Mouse (Mus musculus) hindbrain, embryonic 12.5 days (tissue): Measurements from ENCODE around the gene Klk1b9. TPM values are rescaled to one million over a fixed set of nuclear protein-coding genes. Genes with fewer than 3 reads are reported as not detected.
"Not testable (repeated sequence)": the region's sequence is repeated elsewhere in the genome, so short reads cannot be mapped to it uniquely, and the experiment has no call there.

Experiments
- ATAC-seq: fragments of 200-750 bp; cut with Nextera tagmentation; 2 replicates; pipeline ENCODE4 v1.8.0; 2017; ENCODE audit warnings: moderate TSS enrichment; ENCODE audit not compliant: low FRiP score
- H3K27ac ChIP-seq: fragments of 300-500 bp; sonication (generic); 2 replicates; pipeline ENCODE4 v1.5.1; 2016; ENCODE audit warnings: mild to moderate bottlenecking
- H3K27me3 ChIP-seq: fragments of 300-500 bp; sonication (generic); 2 replicates; pipeline ENCODE4 v1.6.1; 2016; ENCODE audit warnings: mild to moderate bottlenecking
- H3K36me3 ChIP-seq: fragments of 300-500 bp; sonication (generic); 2 replicates; pipeline ENCODE4 v1.6.1; 2016; ENCODE audit warnings: mild to moderate bottlenecking
- H3K4me1 ChIP-seq: fragments of 300-500 bp; sonication (generic); 2 replicates; pipeline ENCODE4 v1.6.1; 2016
- H3K4me2 ChIP-seq: fragments of 300-500 bp; sonication (generic); replicated peaks from 2 replicates; pipeline ENCODE4 v1.6.1; 2016; ENCODE audit warnings: mild to moderate bottlenecking
- H3K4me3 ChIP-seq: fragments of 300-500 bp; sonication (generic); 2 replicates; pipeline ENCODE4 v1.5.1; 2016; ENCODE audit warnings: mild to moderate bottlenecking
- H3K9ac ChIP-seq: fragments of 300-500 bp; sonication (generic); 2 replicates; pipeline ENCODE4 v1.6.1; 2016; ENCODE audit warnings: mild to moderate bottlenecking, moderate library complexity
- H3K9me3 ChIP-seq: fragments of 300-500 bp; sonication (generic); replicated peaks from 2 replicates; pipeline ENCODE4 v1.6.1; 2016; ENCODE audit warnings: mild to moderate bottlenecking
- WGBS: fragments of 180-500 bp; shearing (Covaris S2); methylation state at CpG from one replicate; pipeline ENCODE4 v1.1.7; 2016; 5-methylcytosine and 5-hydroxymethylcytosine counted together
- polyA plus RNA-seq: library from polyadenylated mRNA; unstranded; fragments of >200 nt; fragmentation: Nextera tagmentation; extraction: Ambion mirVana; gene quantifications from 2 replicates; pipeline ENCODE4 v1.2.1, GENCODE M21; 2016

Klk1b9 gene
- not detected in 2 replicates for polyA plus RNA-seq

DNA sequence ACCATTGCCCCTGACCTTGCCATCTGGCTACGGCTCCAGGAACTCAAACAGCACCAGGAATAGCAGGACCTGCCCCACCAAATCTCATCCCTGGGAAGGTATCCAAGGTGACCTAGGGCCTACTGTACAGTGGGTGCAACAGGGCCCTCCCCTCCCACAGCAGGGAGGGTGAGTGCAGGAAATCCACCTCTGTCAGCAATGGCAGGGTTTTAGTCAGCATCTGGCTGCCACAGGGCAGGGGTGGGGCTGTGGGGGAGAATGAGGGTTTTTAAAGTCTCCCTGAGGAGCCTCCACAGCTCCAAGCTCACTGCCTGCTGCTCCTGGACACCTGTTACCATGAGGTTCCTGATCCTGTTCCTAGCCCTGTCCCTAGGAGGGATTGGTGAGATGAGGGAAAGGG lies at the start of gene Klk1b9:
TSS of gene Klk1b9 (plus strand) at position 301 of the 400 bp plus-strand sequence.
- H3K9me3 ChIP-seq, H3K4me1 ChIP-seq, H3K27ac ChIP-seq, ATAC-seq, H3K9ac ChIP-seq, H3K4me2 ChIP-seq, H3K4me3 ChIP-seq, H3K36me3 ChIP-seq, H3K27me3 ChIP-seq: not testable (repeated sequence)
- 79% methylated on average over 1 of the region's 1 CpGs for WGBS

DNA sequence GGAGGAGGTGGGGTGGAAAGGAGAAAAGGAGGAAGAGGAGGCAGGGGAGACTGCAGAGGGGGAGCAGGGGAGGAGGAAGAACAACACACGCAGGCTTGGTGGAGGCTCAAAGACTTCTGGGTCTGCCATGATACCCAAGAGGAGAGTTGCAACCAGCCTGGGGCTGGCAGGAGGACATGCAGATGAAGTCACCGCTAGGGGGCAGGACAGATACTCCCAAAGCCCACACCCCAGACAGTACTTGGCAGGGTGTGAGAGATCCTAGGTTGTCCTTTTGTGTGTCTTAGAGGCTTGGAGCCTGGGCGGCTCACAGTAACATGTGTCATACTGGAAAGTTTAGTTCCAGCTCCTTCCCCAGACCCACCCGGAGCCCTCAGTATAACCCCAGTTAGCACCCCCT lies 47.3 kb upstream of the Klk1b9 start:
- Histone ChIP-seq H3K27ac (no peak overlapping the region), H3K4me1 (no peaks in the 10 kb centered on the region), H3K4me2 (no peak overlapping the region), H3K9me3 (no peaks in the 10 kb centered on the region), H3K4me3 (no peak overlapping the region), H3K27me3 (no peaks in the 10 kb centered on the region), H3K36me3 (no peaks in the 10 kb centered on the region), H3K9ac (no peak overlapping the region)
- no peak for ATAC-seq
- WGBS, result 48% methylated on average over 4 of the region's 4 CpGs

DNA sequence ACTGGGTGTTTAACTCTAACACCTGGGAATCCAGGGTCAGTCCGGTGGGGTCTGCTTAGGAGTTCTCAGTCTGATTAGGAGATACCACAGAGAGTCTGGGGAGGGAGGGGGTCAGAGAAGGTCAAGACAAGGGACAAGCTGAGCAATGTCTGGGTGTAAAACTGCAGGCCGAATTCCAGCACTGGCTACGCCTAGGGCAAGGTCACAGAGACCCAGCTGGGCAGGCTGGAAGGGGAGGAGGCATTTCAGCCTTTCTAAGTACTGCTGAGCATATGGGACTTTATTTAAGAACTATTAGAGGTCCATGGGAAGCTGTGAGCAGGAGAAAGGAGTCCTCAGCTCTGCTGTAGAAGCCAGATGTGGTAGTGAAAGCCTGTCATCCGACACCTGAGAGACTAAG lies 43.5 kb upstream of the Klk1b9 start:
- H3K36me3 ChIP-seq, result no peaks in the 10 kb centered on the region
- ATAC-seq, result no peak
- 65% methylated on average over 4 of the region's 4 CpGs for WGBS

DNA sequence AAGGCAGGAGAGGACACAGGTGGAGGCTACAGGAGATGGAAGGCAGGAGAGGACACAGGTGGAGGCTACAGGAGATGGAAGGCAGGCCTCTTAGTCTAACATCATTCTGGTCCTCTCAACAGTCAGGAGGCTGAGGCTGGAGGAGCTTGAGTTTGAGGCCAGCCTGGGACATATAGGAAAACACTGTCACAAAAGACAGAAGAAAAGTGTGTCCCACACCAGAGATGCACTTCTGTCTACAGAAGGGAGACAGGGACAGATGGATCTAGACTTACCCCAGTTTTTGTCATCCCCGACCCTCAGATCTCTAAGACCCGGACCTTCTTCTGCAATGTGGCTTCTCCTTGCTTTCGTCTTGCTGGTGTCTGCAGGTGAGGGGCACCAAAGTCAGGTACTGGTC lies 42.4 kb upstream of the Klk1b9 start, which contains the start of gene Klk15:
TSS of gene Klk15 (plus strand) at position 301 of the 400 bp plus-strand sequence.
- Histone ChIP-seq H3K4me2 (no peak within 1 kb of the TSS), H3K9me3 (no peaks in the 10 kb centered on the region), H3K4me3 (no peak within 1 kb of the TSS), H3K4me1 (no peaks in the 10 kb centered on the region), H3K27me3 (no peaks in the 10 kb centered on the region), H3K9ac (no peak within 1 kb of the TSS), H3K36me3 (no peaks in the 10 kb centered on the region), H3K27ac (no peak within 1 kb of the TSS)
- WGBS, result 87% methylated on average over 3 of the region's 3 CpGs
- no peak for ATAC-seq

More for the DNA sequence above, 43.5 kb upstream of the Klk1b9 start:
- Histone ChIP-seq H3K9ac (no peak overlapping the region), H3K4me2 (no peak overlapping the region), H3K4me3 (no peak overlapping the region), H3K9me3 (no peaks in the 10 kb centered on the region), H3K4me1 (no peaks in the 10 kb centered on the region), H3K27ac (no peak overlapping the region), H3K27me3 (no peaks in the 10 kb centered on the region)

DNA sequence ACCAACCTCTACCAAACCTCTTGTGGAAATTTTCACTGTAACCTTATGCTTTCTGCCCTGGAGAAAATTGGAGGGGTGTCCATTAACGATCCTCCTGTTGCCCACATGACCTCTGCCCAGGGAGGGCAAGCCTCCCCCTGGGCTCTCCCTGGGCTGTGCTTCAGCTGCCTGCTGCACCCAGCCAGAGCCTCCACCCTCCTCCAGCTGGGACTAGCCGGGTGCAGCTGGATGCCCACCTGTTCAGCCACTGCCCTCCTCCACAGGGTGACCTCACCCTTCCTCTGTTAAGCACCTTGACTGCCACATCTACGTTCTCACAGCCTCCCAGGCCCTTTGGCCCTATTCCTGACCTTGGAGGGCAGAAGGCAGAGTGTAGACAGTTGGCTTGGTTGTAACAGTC lies 41.1 kb upstream of the Klk1b9 start:
- WGBS, result 64% methylated on average over 3 of the region's 3 CpGs
- H3K27me3 ChIP-seq, result no peaks in the 10 kb centered on the region
- H3K9me3 ChIP-seq, result no peaks in the 10 kb centered on the region
- ATAC-seq, result no peak
- H3K27ac ChIP-seq, result no peak overlapping the region
- H3K36me3 ChIP-seq, result no peaks in the 10 kb centered on the region
- no peak overlapping the region for H3K9ac ChIP-seq
- no peaks in the 10 kb centered on the region for H3K4me1 ChIP-seq
- H3K4me2 ChIP-seq, result no peak overlapping the region
- H3K4me3 ChIP-seq, result no peak overlapping the region

DNA sequence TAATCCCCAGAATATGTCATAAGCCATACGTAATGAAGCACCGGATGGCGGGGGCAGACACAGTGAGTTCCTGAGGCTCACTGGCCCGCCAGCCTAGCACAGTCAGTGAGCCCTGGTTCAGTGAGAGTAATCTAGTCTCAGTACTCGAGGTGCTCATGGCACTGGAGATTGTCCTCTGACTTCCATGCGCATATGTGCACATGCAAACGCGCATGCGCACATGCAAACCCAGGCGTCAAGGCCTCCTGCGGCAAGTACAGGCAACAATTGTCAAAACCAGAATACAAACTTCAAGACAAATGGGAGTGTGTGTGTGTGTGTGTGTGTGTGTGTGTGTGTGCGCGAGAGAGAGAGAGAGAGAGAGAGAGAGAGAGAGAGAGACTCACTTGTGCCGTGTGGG lies 39.3 kb upstream of the Klk1b9 start:
- H3K9me3 ChIP-seq, result no peaks in the 10 kb centered on the region
- H3K36me3 ChIP-seq, result no peaks in the 10 kb centered on the region
- H3K4me2 ChIP-seq, result no peak overlapping the region
- H3K27ac ChIP-seq, result no peak overlapping the region
- H3K4me1 ChIP-seq, result no peaks in the 10 kb centered on the region
- ATAC-seq, result no peak
- H3K9ac ChIP-seq, result no peak overlapping the region
- H3K27me3 ChIP-seq, result no peaks in the 10 kb centered on the region
- no peak overlapping the region for H3K4me3 ChIP-seq
- WGBS, result 86% methylated on average over 14 of the region's 14 CpGs

DNA sequence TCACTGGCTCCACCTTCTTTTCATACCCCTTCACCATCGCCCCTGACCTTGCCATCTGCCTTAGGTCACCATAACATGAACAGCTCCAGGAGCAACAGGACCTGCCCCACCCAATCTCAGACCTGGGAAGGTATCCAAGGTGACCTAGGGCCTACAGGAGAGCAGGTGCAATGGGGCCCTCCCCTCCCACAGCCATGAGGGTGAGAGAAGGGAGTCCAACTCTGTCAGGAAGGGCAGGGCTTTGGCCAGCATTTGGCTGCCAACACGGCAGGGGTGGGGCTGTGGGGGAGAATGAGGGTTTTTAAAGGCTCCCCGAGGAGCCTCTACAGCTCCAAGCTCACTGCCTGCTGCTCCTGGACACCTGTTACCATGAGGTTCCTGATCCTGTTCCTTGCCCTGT lies 33.6 kb upstream of the Klk1b9 start:
- H3K27me3 ChIP-seq, H3K4me2 ChIP-seq, H3K9me3 ChIP-seq, H3K4me3 ChIP-seq, H3K27ac ChIP-seq, H3K4me1 ChIP-seq, H3K9ac ChIP-seq, ATAC-seq, H3K36me3 ChIP-seq: not testable (repeated sequence)
- WGBS, result 66% methylated on average over 3 of the region's 3 CpGs

DNA sequence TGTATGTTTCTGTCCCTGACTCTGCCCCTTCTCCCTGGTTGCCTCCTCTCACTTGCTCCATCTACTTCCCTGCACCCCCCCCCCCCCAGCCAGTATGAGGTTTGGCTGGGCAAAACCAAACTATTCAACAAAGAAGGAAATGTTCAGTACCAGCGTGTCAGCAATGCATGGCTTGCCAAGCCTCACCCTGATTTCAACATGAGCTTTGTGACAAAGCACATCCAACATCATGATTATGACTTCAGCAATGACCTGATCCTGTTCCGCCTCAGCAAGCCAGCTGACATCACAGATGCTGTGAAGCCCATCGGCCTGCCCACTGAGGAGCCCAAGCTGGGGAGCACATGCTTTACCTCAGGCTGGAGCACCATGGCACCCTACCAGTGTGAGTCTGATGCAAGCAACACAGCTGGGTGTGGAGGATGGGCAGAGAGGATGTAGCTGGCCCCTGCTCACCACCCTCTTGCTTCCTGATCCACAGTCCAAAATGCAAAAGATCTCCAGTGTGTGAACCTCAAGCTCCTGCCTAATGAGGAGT lies 31.1 kb upstream of the Klk1b9 start:
- no peak overlapping the region for H3K4me3 ChIP-seq
- H3K9me3 ChIP-seq, result no peaks in the 10 kb centered on the region
- 84% methylated on average over 3 of the region's 3 CpGs for WGBS

DNA sequence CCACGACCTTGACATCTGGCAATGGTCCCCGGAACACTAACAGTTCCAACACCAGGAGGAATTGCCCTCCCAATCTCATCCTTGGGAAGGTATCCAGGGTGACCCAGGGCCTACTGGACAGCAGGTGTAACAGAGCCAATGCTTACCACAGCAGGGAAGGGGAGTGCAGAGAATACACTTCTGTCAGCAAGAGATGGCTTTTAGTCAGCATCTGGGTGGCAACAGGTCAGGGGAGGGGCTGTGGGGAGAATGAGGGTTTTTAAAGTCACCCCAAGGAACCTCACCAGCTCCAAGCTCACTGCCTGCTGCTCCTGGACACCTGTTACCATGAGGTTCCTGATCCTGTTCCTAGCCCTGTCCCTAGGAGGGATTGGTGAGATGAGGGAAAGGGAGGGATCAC lies 25.5 kb upstream of the Klk1b9 start, which contains the start of gene Klk1b8:
TSS of gene Klk1b8 (plus strand) at position 301 of the 400 bp plus-strand sequence.
- no peak within 1 kb of the TSS for H3K27ac ChIP-seq
- no peaks in the 10 kb centered on the region for H3K36me3 ChIP-seq
- 76% methylated on average over 2 of the region's 2 CpGs for WGBS
- H3K4me2 ChIP-seq, result no peak within 1 kb of the TSS
- H3K9me3 ChIP-seq, result no peaks in the 10 kb centered on the region
- no peaks in the 10 kb centered on the region for H3K4me1 ChIP-seq
- no peak for ATAC-seq
- H3K27me3 ChIP-seq, result no peaks in the 10 kb centered on the region
- no peak within 1 kb of the TSS for H3K4me3 ChIP-seq
- no peak within 1 kb of the TSS for H3K9ac ChIP-seq

More for the DNA sequence above, 31.1 kb upstream of the Klk1b9 start:
- Histone ChIP-seq H3K4me2 (no peak overlapping the region), H3K27ac (no peak overlapping the region), H3K27me3 (no peaks in the 10 kb centered on the region), H3K36me3 (no peaks in the 10 kb centered on the region), H3K9ac (no peak overlapping the region), H3K4me1 (no peaks in the 10 kb centered on the region)
- ATAC-seq, result no peak

DNA sequence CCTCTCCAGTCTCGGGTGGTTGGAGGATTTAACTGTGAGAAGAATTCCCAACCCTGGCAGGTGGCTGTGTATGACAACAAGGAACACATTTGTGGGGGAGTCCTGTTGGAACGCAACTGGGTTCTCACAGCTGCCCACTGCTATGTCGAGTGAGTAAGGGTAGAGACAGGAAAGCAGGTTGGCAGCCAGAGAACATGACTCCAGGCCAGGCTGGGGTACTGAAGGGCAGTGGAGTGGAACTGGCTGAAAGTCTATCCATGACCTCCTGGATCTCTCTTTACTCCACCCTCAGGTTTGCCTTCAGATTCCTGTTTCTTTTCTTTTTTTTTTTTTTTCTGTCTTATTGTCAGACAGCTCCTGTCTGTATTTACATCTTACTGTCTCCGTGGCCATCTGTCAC lies 23.2 kb upstream of the Klk1b9 start:
- no peak overlapping the region for H3K4me3 ChIP-seq
- no peak overlapping the region for H3K9ac ChIP-seq
- H3K27ac ChIP-seq, result no peak overlapping the region
- no peaks in the 10 kb centered on the region for H3K9me3 ChIP-seq
- H3K4me2 ChIP-seq, result no peak overlapping the region
- no peaks in the 10 kb centered on the region for H3K4me1 ChIP-seq
- ATAC-seq, result no peak
- WGBS, result 64% methylated on average over 4 of the region's 4 CpGs
- no peaks in the 10 kb centered on the region for H3K27me3 ChIP-seq
- no peaks in the 10 kb centered on the region for H3K36me3 ChIP-seq

DNA sequence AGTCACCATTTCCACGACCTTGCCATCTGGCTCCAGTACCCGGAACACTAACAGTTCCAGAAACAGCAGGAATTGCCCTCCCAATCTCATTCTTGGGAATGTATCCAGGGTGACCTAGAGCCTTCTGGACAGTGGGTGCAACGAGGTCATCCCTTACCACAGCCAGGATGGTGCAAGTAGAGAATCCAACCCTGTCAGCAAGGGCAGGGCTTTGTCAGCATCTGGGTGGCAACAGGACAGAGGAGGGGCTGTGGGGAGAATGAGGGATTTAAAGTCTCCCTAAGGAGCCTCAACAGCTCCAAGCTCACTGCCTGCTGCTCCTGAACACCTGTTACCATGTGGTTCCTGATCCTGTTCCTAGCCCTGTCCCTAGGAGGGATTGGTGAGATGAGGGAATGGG lies 9.4 kb upstream of the Klk1b9 start, which contains the start of gene Klk1b1:
TSS of gene Klk1b1 (plus strand) at position 301 of the 400 bp plus-strand sequence.
- H3K9ac ChIP-seq, result no peak within 1 kb of the TSS
- 71% methylated on average over 3 of the region's 3 CpGs for WGBS
- ATAC-seq, result no peak

DNA sequence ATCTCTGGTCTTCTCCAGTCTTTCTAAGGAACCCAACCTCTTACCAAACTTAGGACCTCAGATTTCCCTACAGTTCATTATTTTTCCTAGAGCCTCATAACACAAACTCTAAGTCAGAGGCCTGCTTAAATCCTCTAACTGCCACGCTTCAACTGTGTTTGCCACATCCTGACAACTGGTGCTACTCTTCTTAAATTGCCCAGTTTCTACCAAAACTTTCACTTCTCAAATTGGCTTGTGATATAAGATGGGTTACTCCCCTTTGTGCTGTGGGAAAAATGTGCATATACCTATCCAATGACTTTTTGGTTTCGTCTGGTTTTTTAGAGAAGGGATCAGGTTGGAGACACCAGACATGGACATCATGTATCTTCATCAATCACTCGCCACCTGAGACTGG lies 8.8 kb upstream of the Klk1b9 start:
- no peaks in the 10 kb centered on the region for H3K36me3 ChIP-seq
- H3K27ac ChIP-seq, result no peak overlapping the region
- no peak for ATAC-seq

More for the DNA sequence above, 9.4 kb upstream of the Klk1b9 start, which contains the start of gene Klk1b1:
- Histone ChIP-seq H3K4me3 (no peak within 1 kb of the TSS), H3K4me2 (no peak within 1 kb of the TSS), H3K27ac (no peak within 1 kb of the TSS), H3K36me3 (no peaks in the 10 kb centered on the region), H3K9me3 (no peaks in the 10 kb centered on the region), H3K4me1 (no peaks in the 10 kb centered on the region), H3K27me3 (no peaks in the 10 kb centered on the region)

DNA sequence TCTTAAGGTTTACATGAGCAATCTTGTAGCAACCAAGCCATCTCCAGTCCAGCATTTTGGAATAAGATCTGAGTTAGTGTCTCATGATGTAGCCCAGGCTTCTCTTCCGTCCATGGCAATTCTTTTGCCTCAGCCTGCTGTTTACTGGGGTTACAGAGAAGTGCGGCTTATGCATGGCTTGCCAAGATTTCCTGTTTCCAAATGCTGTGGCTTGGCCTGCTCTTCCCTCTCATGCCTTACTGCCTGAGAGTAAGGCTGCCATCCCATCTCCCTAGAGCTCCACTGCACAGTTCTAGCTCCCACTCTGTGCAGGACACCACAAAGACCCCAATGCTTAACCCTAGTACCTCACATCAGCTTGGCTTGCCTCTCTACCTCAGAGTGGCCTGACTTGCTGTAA lies 8.2 kb upstream of the Klk1b9 start:
- no peak for ATAC-seq
- no peak overlapping the region for H3K4me2 ChIP-seq
- WGBS, result 86% methylated on average over 2 of the region's 2 CpGs
- H3K27me3 ChIP-seq, result no peaks in the 10 kb centered on the region
- no peak overlapping the region for H3K9ac ChIP-seq
- H3K27ac ChIP-seq, result no peak overlapping the region
- no peaks in the 10 kb centered on the region for H3K4me1 ChIP-seq
- H3K4me3 ChIP-seq, result no peak overlapping the region
- no peaks in the 10 kb centered on the region for H3K9me3 ChIP-seq
- no peaks in the 10 kb centered on the region for H3K36me3 ChIP-seq

More for the DNA sequence above, 8.8 kb upstream of the Klk1b9 start:
- Histone ChIP-seq H3K4me3 (no peak overlapping the region), H3K27me3 (no peaks in the 10 kb centered on the region), H3K4me1 (no peaks in the 10 kb centered on the region), H3K9me3 (no peaks in the 10 kb centered on the region), H3K9ac (no peak overlapping the region), H3K4me2 (no peak overlapping the region)
- 80% methylated on average over 3 of the region's 3 CpGs for WGBS
